Mouse (Mus musculus): ENCODE measurements around the gene Tango6. TPM values are rescaled to one million over a fixed set of nuclear protein-coding genes. Genes with fewer than 3 reads are reported as not detected.

Tango6 gene
- polyA plus RNA-seq, 1 experiment, result 0.22 TPM

DNA sequence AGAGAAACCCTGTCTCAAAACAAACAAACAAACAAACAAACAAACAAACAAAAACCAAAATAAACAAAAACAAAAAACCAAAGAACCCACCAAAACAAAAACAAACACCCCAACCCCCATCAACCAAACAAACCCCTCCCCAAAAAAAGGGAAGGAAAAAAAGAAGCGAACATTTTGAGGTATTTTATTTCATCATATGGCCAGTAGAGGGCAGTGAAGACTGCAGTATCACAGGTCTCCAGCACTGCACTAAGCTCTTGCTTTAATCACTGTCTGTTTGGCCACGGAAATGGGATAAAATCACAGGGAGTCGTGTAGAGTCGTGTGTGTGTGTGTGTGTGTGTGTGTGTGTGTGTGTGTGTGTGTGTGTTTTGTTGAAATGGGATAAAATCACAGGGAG, 4.6 kb downstream of the Tango6 start:
- Histone ChIP-seq H3K4me3 (replicated peaks) (no peak overlapping the region), H3K9me3 (no peaks in the 10 kb centered on the region), H3K4me1 (peaks cover 9% of the 10 kb centered on the region), H3K36me3 (replicated peaks; ENCODE audit: low read length) (peaks cover 4% of the 10 kb centered on the region), H3K27me3 (replicated peaks) (peaks cover 18% of the 10 kb centered on the region)
- TF ChIP-seq FLI1 (IDR thresholded peaks at IDR 0.05; ENCODE audit: low read length) (no peak), GATA1 (IDR thresholded peaks at IDR 0.05; ENCODE audit: borderline replicate concordance, low read length) (no peak)

DNA sequence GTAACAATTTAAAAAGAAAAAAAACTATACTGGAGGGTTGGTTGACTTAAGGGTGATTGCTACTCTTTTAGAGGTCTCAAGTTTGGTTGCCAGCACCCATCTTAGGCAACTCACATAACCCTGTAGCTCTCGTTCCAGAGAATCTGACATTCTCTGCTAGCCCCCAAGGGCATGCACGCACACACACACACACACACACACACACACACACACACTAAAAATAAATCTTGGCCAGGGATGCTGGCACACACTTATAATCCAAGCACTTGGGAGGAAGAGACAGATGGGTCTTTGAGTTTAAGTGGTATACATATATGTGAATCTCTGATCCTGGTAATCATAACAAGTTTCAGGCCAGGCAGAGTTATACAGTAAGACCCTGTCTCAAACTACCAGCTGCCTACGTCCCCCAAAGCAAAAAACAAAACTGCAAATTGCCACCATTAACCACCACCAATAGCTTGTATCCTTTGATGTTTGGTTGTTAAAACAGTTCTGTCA, 14.9 kb downstream of the Tango6 start:
- peaks cover 21% of the 10 kb centered on the region for H3K4me1 ChIP-seq
- no peak overlapping the region for H3K4me3 ChIP-seq (replicated peaks)
- TF ChIP-seq GATA1 (IDR thresholded peaks at IDR 0.05; ENCODE audit: borderline replicate concordance, low read length) (no peak), FLI1 (IDR thresholded peaks at IDR 0.05; ENCODE audit: low read length) (no peak)
- no peaks in the 10 kb centered on the region for H3K9me3 ChIP-seq
- H3K27me3 ChIP-seq (replicated peaks), result peaks cover 24% of the 10 kb centered on the region
- H3K36me3 ChIP-seq (replicated peaks; ENCODE audit: low read length), result peaks cover 32% of the 10 kb centered on the region

DNA sequence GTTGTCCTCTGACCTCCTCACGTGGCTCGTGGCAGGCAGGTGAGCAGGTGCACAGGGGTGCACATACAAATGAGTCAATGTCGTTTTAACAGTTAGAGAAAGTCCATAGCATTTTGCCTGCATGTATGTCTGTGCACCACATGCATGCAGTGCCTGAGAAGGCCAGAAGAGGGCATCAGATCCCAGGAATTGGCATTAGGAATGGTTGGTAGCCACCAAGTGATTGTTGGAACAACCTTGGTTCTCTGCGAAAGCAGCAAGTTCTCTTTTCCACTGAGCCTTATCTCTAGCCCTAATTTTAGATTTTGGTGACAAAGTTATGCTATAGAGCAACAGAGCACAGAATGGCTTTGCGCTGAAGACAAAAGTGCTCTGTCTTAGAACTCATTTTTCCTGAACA, 16.7 kb downstream of the Tango6 start:
- H3K4me3 ChIP-seq (replicated peaks), result no peak overlapping the region
- no peaks in the 10 kb centered on the region for H3K9me3 ChIP-seq
- peaks cover 29% of the 10 kb centered on the region for H3K27me3 ChIP-seq (replicated peaks)
- TF ChIP-seq FLI1 (IDR thresholded peaks at IDR 0.05; ENCODE audit: low read length) (no peak), GATA1 (IDR thresholded peaks at IDR 0.05; ENCODE audit: borderline replicate concordance, low read length) (no peak)
- peaks cover 32% of the 10 kb centered on the region for H3K36me3 ChIP-seq (replicated peaks; ENCODE audit: low read length)
- peaks cover 25% of the 10 kb centered on the region for H3K4me1 ChIP-seq

DNA sequence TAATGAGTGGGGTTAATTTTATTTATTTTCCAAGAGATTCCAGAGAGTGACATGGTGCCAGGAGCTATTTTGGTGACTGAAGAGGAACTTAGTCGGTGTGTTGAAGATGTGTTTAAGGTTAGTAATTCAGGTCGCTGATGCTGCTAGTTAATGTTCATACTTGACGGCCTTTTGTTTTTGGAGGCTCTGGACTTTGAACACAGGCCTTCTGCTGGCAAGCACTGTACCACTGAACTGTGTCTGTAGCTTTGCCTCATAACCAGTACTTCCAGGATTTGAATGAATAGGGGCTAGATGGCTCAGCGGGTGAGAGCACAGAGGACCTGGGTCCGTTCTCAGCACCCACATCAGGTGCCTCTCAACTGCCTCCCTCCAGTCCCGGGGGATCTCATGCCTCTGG, 17.3 kb downstream of the Tango6 start:
- TF ChIP-seq GATA1 (IDR thresholded peaks at IDR 0.05; ENCODE audit: borderline replicate concordance, low read length) (no peak), FLI1 (IDR thresholded peaks at IDR 0.05; ENCODE audit: low read length) (no peak)
- Histone ChIP-seq H3K36me3 (replicated peaks; ENCODE audit: low read length) (peaks cover 32% of the 10 kb centered on the region), H3K27me3 (replicated peaks) (peaks cover 28% of the 10 kb centered on the region), H3K9me3 (no peaks in the 10 kb centered on the region), H3K4me1 (peaks cover 30% of the 10 kb centered on the region), H3K4me3 (replicated peaks) (no peak overlapping the region)

DNA sequence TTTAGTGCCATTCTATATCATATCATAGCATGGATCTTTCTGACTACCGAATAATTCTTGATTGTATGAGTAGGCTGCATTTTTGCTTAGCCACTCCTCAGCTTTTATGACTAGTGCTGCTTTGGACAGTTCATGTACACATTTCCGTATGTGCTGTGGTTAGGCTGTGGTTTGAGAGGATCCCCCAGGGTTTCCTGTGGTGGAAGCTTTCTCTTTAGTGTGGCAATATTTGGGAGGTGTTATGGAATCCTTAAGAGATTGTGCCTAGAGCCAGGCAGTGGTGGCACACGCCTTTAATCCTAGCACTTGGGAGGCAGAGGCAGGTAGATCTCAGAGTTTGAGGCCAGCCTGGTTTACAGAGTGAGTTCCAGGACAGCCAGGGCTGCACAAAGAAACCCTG, 18.5 kb downstream of the Tango6 start:
- peaks cover 32% of the 10 kb centered on the region for H3K27me3 ChIP-seq (replicated peaks)
- H3K4me1 ChIP-seq, result peaks cover 36% of the 10 kb centered on the region
- no peaks in the 10 kb centered on the region for H3K9me3 ChIP-seq
- peaks cover 28% of the 10 kb centered on the region for H3K36me3 ChIP-seq (replicated peaks; ENCODE audit: low read length)
- no peak for TF ChIP-seq FLI1 (IDR thresholded peaks at IDR 0.05; ENCODE audit: low read length)
- no peak for TF ChIP-seq GATA1 (IDR thresholded peaks at IDR 0.05; ENCODE audit: borderline replicate concordance, low read length)
- no peak overlapping the region for H3K4me3 ChIP-seq (replicated peaks)

DNA sequence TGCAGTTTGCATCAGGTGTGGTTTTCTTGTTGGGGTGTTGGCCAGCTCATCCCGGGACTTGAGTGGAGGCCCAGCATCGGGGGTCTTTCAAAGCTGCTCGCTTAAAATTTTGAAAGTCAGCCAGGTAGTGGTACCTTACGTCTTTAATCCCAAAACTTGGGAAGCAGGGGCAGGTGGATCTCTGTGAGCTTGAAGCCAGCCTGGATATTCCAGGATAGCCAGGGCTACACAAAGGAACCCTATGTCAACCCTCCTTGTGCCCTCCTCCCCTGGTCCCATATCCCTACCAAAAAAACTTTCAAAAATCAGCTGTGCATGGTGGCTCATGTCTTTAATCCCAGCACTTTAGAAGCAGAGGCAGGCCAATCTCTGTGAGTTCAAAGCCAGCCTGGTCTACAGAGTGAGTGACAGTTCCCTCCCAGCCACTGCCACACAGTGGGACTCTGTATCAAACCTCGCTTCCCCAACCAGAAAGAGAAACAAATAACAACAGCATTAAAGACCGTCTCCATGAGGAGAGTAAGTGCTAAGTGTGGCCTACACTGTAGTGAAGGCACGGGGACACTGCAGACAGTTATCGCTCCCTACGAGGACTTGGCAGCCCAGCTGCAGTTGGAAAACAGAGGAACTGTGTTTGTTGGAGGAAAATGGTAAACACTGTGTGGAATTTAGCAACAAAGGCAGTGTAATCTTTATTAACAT, 21.5 kb downstream of the Tango6 start:
- Histone ChIP-seq H3K36me3 (replicated peaks; ENCODE audit: low read length) (peaks cover 4% of the 10 kb centered on the region), H3K4me3 (replicated peaks) (no peak overlapping the region), H3K4me1 (peaks cover 36% of the 10 kb centered on the region), H3K27me3 (replicated peaks) (peaks cover 35% of the 10 kb centered on the region), H3K9me3 (no peaks in the 10 kb centered on the region)
- TF ChIP-seq FLI1 (IDR thresholded peaks at IDR 0.05; ENCODE audit: low read length) (no peak), GATA1 (IDR thresholded peaks at IDR 0.05; ENCODE audit: borderline replicate concordance, low read length) (no peak)

DNA sequence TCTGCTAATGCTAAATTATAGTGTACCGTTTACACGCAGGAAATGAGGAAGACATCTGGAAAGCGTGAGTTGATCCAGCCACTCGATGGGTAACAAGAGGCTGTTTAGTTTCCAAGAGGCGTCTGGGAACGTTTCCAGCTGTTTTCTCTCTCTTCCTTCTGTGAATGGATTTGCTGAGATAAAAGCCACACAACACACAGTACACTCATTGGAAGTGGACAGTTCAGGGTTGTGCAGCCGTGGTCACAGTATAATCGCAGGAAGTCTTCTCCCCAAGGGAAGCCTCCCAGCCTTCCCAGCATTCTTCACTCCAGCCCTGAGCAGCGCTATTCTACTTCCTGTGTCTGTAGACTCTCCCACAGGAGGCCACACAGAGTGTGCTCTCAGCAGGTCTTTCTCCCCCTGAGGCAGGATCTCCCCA, 22.0 kb downstream of the Tango6 start:
- no peak for TF ChIP-seq GATA1 (IDR thresholded peaks at IDR 0.05; ENCODE audit: borderline replicate concordance, low read length)
- TF ChIP-seq FLI1 (IDR thresholded peaks at IDR 0.05; ENCODE audit: low read length), result no peak
- H3K9me3 ChIP-seq, result no peaks in the 10 kb centered on the region
- H3K4me1 ChIP-seq, result peaks cover 36% of the 10 kb centered on the region
- peaks cover 3% of the 10 kb centered on the region for H3K36me3 ChIP-seq (replicated peaks; ENCODE audit: low read length)
- no peak overlapping the region for H3K4me3 ChIP-seq (replicated peaks)
- H3K27me3 ChIP-seq (replicated peaks), result peaks cover 35% of the 10 kb centered on the region

DNA sequence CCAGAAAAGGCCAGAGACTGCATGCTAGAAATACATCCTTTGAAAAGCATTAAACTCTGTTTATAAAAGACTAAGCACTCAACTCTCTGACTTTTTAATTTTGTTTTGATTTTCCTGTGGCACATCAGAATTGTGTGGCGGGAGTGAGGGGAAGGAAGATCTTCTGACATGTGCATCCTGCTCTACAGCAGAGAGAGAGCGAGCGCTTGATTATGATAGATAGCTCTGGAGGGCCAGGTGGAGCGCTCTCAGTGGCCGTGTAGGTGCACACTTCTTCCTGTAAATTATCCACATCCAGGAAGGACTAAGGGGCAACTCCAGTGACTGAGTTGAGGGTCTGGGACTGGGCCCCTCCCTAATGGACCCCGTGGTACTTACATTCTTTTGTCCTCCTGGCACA, 23.3 kb downstream of the Tango6 start:
- Histone ChIP-seq H3K36me3 (replicated peaks; ENCODE audit: low read length) (no peaks in the 10 kb centered on the region), H3K27me3 (replicated peaks) (peaks cover 29% of the 10 kb centered on the region), H3K9me3 (no peaks in the 10 kb centered on the region), H3K4me3 (replicated peaks) (no peak overlapping the region), H3K4me1 (peaks cover 25% of the 10 kb centered on the region)
- TF ChIP-seq GATA1 (IDR thresholded peaks at IDR 0.05; ENCODE audit: borderline replicate concordance, low read length) (no peak), FLI1 (IDR thresholded peaks at IDR 0.05; ENCODE audit: low read length) (no peak)

DNA sequence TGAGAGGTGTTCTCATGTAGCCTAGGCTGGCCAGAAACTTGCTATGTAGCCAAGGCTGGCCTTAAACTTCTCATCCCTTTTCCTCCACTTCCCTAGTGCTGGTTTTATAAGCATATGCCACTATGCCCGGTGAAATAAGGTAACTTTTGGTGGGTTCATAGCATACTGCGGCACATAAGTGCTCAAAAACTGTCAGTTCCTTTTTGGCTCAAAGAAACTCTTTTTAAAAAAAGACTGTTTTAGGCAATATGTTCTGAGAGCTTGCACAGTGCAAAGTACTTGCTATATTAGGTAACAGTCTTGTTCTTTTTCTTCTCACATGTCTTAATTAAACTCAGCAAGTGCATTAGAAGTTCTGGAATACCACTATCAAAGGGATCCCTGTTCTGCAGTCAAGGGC, 27.1 kb downstream of the Tango6 start:
- H3K4me3 ChIP-seq (replicated peaks), result no peak overlapping the region
- H3K4me1 ChIP-seq, result peaks cover 15% of the 10 kb centered on the region
- no peaks in the 10 kb centered on the region for H3K36me3 ChIP-seq (replicated peaks; ENCODE audit: low read length)
- peaks cover 25% of the 10 kb centered on the region for H3K27me3 ChIP-seq (replicated peaks)
- TF ChIP-seq FLI1 (IDR thresholded peaks at IDR 0.05; ENCODE audit: low read length) (no peak), GATA1 (IDR thresholded peaks at IDR 0.05; ENCODE audit: borderline replicate concordance, low read length) (no peak)
- no peaks in the 10 kb centered on the region for H3K9me3 ChIP-seq

DNA sequence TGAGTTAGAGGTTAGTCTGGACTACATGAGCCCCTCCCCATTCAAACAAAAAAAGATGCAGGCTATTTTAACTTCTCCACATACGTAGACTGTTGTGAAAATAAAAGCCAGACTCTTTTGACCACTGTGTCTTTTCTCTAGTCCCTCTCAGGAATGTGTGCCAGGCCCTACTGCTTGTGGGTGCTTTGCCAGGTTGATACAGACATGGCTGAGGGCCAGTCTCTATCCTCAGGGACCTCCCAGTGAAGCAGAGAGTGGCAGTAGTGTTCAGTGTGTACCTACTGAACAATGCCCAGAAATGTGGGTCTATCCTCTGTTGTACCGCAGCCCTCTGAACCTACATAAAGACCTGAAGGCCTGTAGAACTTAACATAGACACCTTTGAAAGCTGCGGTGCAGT, 29.6 kb downstream of the Tango6 start:
- Histone ChIP-seq H3K4me3 (replicated peaks) (no peak overlapping the region), H3K4me1 (peaks cover 18% of the 10 kb centered on the region), H3K27me3 (replicated peaks) (peaks cover 18% of the 10 kb centered on the region), H3K9me3 (no peaks in the 10 kb centered on the region), H3K36me3 (replicated peaks; ENCODE audit: low read length) (no peaks in the 10 kb centered on the region)
- no peak for TF ChIP-seq FLI1 (IDR thresholded peaks at IDR 0.05; ENCODE audit: low read length)
- TF ChIP-seq GATA1 (IDR thresholded peaks at IDR 0.05; ENCODE audit: borderline replicate concordance, low read length), result no peak
